Comparison of ENCODE assay signal across 22 mouse cellular contexts in the genomic region with DNA sequence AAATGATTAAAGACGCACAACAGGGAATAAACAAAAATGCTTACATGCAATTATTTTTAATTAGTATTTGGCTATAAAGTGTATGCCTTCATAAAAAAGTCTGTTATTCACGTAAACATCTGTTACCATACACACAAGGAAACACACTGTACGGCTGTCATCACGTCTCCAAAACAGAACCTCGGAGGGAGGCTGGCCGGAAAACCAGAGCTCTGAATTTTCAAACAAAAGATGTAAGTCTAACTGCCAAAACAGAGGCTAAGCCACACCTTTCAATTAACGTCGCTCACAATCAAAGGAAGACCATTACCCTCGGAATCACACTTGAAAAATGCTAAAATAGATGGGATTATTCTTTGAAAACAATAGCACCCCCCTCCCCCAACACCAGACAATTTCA. TPM values are rescaled to one million over a fixed set of nuclear protein-coding genes. Genes with fewer than 3 reads are reported as not detected.
DNase-seq lines count a peak whose midpoint lies in the region; ATAC-seq lines count a peak whose summit lies in the region.
"Had no signal": no experiment of that assay in that cellular context is flagged by ENCODE, and none has a peak within 500 bp of the region (broad histone marks: within the 10 kb centered on the region; RNA-seq: fewer than 3 reads in every experiment).

No protein-coding gene starts in this region.

- 53% methylated on average over 9 of the region's 9 CpGs for WGBS in heart, embryonic 10.5 days
- 26% methylated on average over 9 of the region's 9 CpGs for WGBS in hindbrain, embryonic 16.5 days
- WGBS in hindbrain, embryonic 10.5 days: 47% methylated on average over 9 of the region's 9 CpGs
- 31% methylated on average over 9 of the region's 9 CpGs for WGBS in embryonic facial prominence, embryonic 14.5 days

- H3K4me3 ChIP-seq in heart, embryonic 10.5 days: no peak overlapping the region
- H3K4me3 ChIP-seq in hindbrain, embryonic 16.5 days (ENCODE audit: low read length): no peak overlapping the region
- no peak overlapping the region for H3K4me3 ChIP-seq in hindbrain, embryonic 10.5 days
- no peak overlapping the region for H3K4me3 ChIP-seq in embryonic facial prominence, embryonic 14.5 days (ENCODE audit: low read depth, low read length)
- H3K4me3 ChIP-seq: embryonic facial prominence, embryonic 12.5 days had no signal

- H3K4me1 ChIP-seq in heart, embryonic 10.5 days: peaks cover 42% of the 10 kb centered on the region
- H3K4me1 ChIP-seq in hindbrain, embryonic 16.5 days (ENCODE audit: control insufficient read depth, insufficient read depth, low read depth, low read length): peaks cover 3% of the 10 kb centered on the region
- H3K4me1 ChIP-seq in hindbrain, embryonic 10.5 days (replicated peaks): peaks cover 63% of the 10 kb centered on the region
- peaks cover 19% of the 10 kb centered on the region for H3K4me1 ChIP-seq in embryonic facial prominence, embryonic 14.5 days (ENCODE audit: control insufficient read depth, insufficient read depth, low read length)

- no peak overlapping the region for H3K27ac ChIP-seq in heart, embryonic 10.5 days
- 0 out of 2 replicates have a peak overlapping the region, but pooled peaks have one; percentile 32 for H3K27ac ChIP-seq in hindbrain, embryonic 16.5 days (ENCODE audit: low read depth, low read length)
- H3K27ac ChIP-seq in hindbrain, embryonic 10.5 days: no peak overlapping the region
- H3K27ac ChIP-seq in embryonic facial prominence, embryonic 14.5 days (replicated peaks; ENCODE audit: low read depth, low read length): no peak overlapping the region
- H3K27ac ChIP-seq: embryonic facial prominence, embryonic 12.5 days had no signal

- DNase-seq in heart, adult 11 months: peak; percentile 91
- no peak for DNase-seq in heart, embryonic 10.5 days (ENCODE audit: low spot score)
- no peak for DNase-seq in hindbrain, embryonic 10.5 days (ENCODE audit: low spot score)
- DNase-seq in R1 (ENCODE audit: low read depth, low spot score): peak; percentile 3
- DNase-seq in embryonic facial prominence, embryonic 14.5 days (ENCODE audit: low spot score): peak; percentile 58
- no peak for DNase-seq in left cerebral cortex, postnatal 10 days (ENCODE audit: extremely low spot score in 1 of 2, low spot score in 2 of 2)
- no peak for DNase-seq in thymus, postnatal 36 days
- DNase-seq: adrenal gland, adult 2 months; B cell, adult 2 months; cerebellum, adult 9-10 months; gastrocnemius, postnatal 10 days; heart, postnatal 14 days; kidney, adult 8-10 months; kidney, postnatal 25 days; left cerebral cortex, postnatal 4 days; lung, adult 2 months; lung, postnatal 36 days; thymus, postnatal 25 days had no signal

- intact Hi-C loops in left cerebral cortex, postnatal 10 days (cut with DNase I): no loop called here

- no peak overlapping the region for H3K9ac ChIP-seq in hindbrain, embryonic 16.5 days (ENCODE audit: low read depth, low read length)
- no peak overlapping the region for H3K9ac ChIP-seq in embryonic facial prominence, embryonic 14.5 days (ENCODE audit: low read depth, low read length)
- H3K9ac ChIP-seq: embryonic facial prominence, embryonic 12.5 days had no signal

- no peak overlapping the region for H3K4me2 ChIP-seq in hindbrain, embryonic 16.5 days (ENCODE audit: low read length)
- H3K4me2 ChIP-seq in embryonic facial prominence, embryonic 14.5 days (ENCODE audit: low read depth, low read length): no peak overlapping the region
- H3K4me2 ChIP-seq: embryonic facial prominence, embryonic 12.5 days; liver, embryonic 11.5 days had no signal

- no peaks in the 10 kb centered on the region for H3K9me3 ChIP-seq in heart, embryonic 10.5 days
- no peaks in the 10 kb centered on the region for H3K9me3 ChIP-seq in hindbrain, embryonic 16.5 days (ENCODE audit: control insufficient read depth, low read length)
- no peaks in the 10 kb centered on the region for H3K9me3 ChIP-seq in hindbrain, embryonic 10.5 days
- no peaks in the 10 kb centered on the region for H3K9me3 ChIP-seq in embryonic facial prominence, embryonic 14.5 days (ENCODE audit: control insufficient read depth, low read length)
- H3K9me3 ChIP-seq: embryonic facial prominence, embryonic 12.5 days had no signal

- H3K27me3 ChIP-seq in heart, embryonic 10.5 days (ENCODE audit: insufficient read depth, poor library complexity, severe bottlenecking): no peaks in the 10 kb centered on the region; the same call in 1 of the 2 replicates
- H3K27me3 ChIP-seq in hindbrain, embryonic 16.5 days (replicated peaks; ENCODE audit: control insufficient read depth, insufficient read depth, low read length): no peaks in the 10 kb centered on the region
- H3K27me3 ChIP-seq in hindbrain, embryonic 10.5 days (ENCODE audit: insufficient read depth, poor library complexity, severe bottlenecking): peaks cover 13% of the 10 kb centered on the region; the same call in 1 of the 2 replicates
- H3K27me3 ChIP-seq in embryonic facial prominence, embryonic 14.5 days (replicated peaks; ENCODE audit: control insufficient read depth, insufficient read depth, low read length): no peaks in the 10 kb centered on the region
- H3K27me3 ChIP-seq: embryonic facial prominence, embryonic 12.5 days had no signal

- ATAC-seq in hindbrain, embryonic 16.5 days: no peak
- no peak for ATAC-seq in embryonic facial prominence, embryonic 14.5 days (ENCODE audit: low read depth)
- ATAC-seq: midbrain, embryonic 16.5 days had no signal

- H3K36me3 ChIP-seq in heart, embryonic 10.5 days: no peaks in the 10 kb centered on the region
- no peaks in the 10 kb centered on the region for H3K36me3 ChIP-seq in hindbrain, embryonic 16.5 days (ENCODE audit: control insufficient read depth, insufficient read depth, low read length)
- H3K36me3 ChIP-seq in hindbrain, embryonic 10.5 days: no peaks in the 10 kb centered on the region
- H3K36me3 ChIP-seq in embryonic facial prominence, embryonic 14.5 days (ENCODE audit: control insufficient read depth, insufficient read depth, low read length): no peaks in the 10 kb centered on the region
- H3K36me3 ChIP-seq: embryonic facial prominence, embryonic 12.5 days had no signal

RNA-seq across cellular contexts. Expression of a gene that starts 49.1 kb away (rescaled TPM):
- 5.7 and 6.1 TPM in 2 replicates for polyA plus RNA-seq in heart, embryonic 10.5 days (2016; fragmentation: Nextera tagmentation; extraction: Ambion mirVana)
- polyA plus RNA-seq in hindbrain, embryonic 16.5 days (2015; fragmentation: Nextera tagmentation; extraction: Ambion mirVana): 1.5 and 1.8 TPM in 2 replicates
- polyA plus RNA-seq in hindbrain, embryonic 10.5 days (2016; fragmentation: Nextera tagmentation; extraction: Ambion mirVana): 4.8 and 5.5 TPM in 2 replicates
- polyA plus RNA-seq in embryonic facial prominence, embryonic 14.5 days (2014; fragmentation: Nextera tagmentation; extraction: Ambion mirVana): 6.5 and 6.7 TPM in 2 replicates
- total RNA-seq in left cerebral cortex, postnatal 10 days (2021): under 1 TPM; 0.63 to 0.90 TPM

Comparison
In these comparisons a context has a peak if more than half of its experiments do, and no peak if none do; other contexts are left out.
1. DNase-seq: peak in heart, adult 11 months (single experiment), R1 (single experiment) and embryonic facial prominence, embryonic 14.5 days (single experiment); none in heart, embryonic 10.5 days (single experiment), hindbrain, embryonic 10.5 days (single experiment), left cerebral cortex, postnatal 10 days (0 of 2) and thymus, postnatal 36 days (0 of 2).